Mouse (Mus musculus): Measurements from ENCODE around the gene Wrnip1. TPM values are rescaled to one million over a fixed set of nuclear protein-coding genes. Genes with fewer than 3 reads are reported as not detected.

The Wrnip1 gene
- polyA plus RNA-seq, 1 experiment from 2014 or later = 26.2 TPM

- Histone ChIP-seq H3K4me2 (no peak overlapping the region), H3K9me3 (no peaks in the 10 kb centered on the region), H3K27ac (no peak overlapping the region), H3K36me3 (no peaks in the 10 kb centered on the region), H3K27me3 (no peaks in the 10 kb centered on the region), H3K9ac (no peak overlapping the region), H3K4me3 (no peak overlapping the region), H3K4me1 (no peaks in the 10 kb centered on the region)
- WGBS = 70% methylated on average over 6 of the region's 6 CpGs
- no peak for ATAC-seq (ENCODE audit: insufficient number of reproducible peaks, low FRiP score, low TSS enrichment, low read depth)
Measured at GRCm38 (mm10) chr13:32833237-32833636, 31.4 kb downstream of the Wrnip1 start.

- H3K27ac ChIP-seq = no peak overlapping the region
- no peak overlapping the region for H3K4me3 ChIP-seq
- H3K36me3 ChIP-seq = no peaks in the 10 kb centered on the region
- no peaks in the 10 kb centered on the region for H3K9me3 ChIP-seq
- no peak for ATAC-seq (ENCODE audit: insufficient number of reproducible peaks, low FRiP score, low TSS enrichment, low read depth)
- no peaks in the 10 kb centered on the region for H3K4me1 ChIP-seq
- no peaks in the 10 kb centered on the region for H3K27me3 ChIP-seq
- WGBS = 88% methylated on average over 5 of the region's 5 CpGs
- H3K9ac ChIP-seq = no peak overlapping the region
- H3K4me2 ChIP-seq = no peak overlapping the region
Measured at GRCm38 (mm10) chr13:32834513-32834912, 32.7 kb downstream of the Wrnip1 start.

DNA sequence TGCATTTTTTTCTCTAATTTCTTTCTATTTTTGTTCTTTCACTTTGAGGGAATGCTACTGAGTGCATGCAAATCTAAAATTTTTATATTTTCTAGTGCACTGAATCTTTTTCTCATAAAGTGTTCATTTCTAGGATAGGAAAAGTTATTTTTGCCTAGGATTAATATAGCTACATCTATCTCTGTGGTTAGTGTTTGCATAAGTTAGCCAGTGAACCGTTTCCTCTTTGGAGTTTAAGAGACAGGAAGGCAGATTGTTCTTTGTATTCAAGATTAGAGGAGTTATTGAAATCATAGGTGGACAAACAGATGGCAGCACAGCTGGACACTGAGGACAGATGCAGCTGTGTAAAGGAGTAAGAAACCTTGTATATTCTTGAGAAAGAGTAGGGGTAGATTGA is 37.5 kb downstream of the Wrnip1 start:
- no peak for ATAC-seq (ENCODE audit: insufficient number of reproducible peaks, low FRiP score, low TSS enrichment, low read depth)
- no peaks in the 10 kb centered on the region for H3K27me3 ChIP-seq
- H3K4me2 ChIP-seq = no peak overlapping the region
- no peaks in the 10 kb centered on the region for H3K9me3 ChIP-seq
- H3K4me3 ChIP-seq = no peak overlapping the region
- WGBS = 48% methylated on average over 1 of the region's 1 CpGs
- H3K4me1 ChIP-seq = no peaks in the 10 kb centered on the region
- H3K9ac ChIP-seq = no peak overlapping the region
- H3K27ac ChIP-seq = no peak overlapping the region
- H3K36me3 ChIP-seq = no peaks in the 10 kb centered on the region

- Histone ChIP-seq H3K36me3 (no peaks in the 10 kb centered on the region), H3K27me3 (no peaks in the 10 kb centered on the region), H3K4me1 (no peaks in the 10 kb centered on the region), H3K4me2 (no peak overlapping the region), H3K9me3 (no peaks in the 10 kb centered on the region), H3K27ac (no peak overlapping the region), H3K9ac (no peak overlapping the region), H3K4me3 (no peak overlapping the region)
- ATAC-seq (ENCODE audit: insufficient number of reproducible peaks, low FRiP score, low TSS enrichment, low read depth) = no peak
- WGBS = 90% methylated on average over 3 of the region's 3 CpGs
Measured at GRCm38 (mm10) chr13:32841349-32841748, 39.5 kb downstream of the Wrnip1 start.

DNA sequence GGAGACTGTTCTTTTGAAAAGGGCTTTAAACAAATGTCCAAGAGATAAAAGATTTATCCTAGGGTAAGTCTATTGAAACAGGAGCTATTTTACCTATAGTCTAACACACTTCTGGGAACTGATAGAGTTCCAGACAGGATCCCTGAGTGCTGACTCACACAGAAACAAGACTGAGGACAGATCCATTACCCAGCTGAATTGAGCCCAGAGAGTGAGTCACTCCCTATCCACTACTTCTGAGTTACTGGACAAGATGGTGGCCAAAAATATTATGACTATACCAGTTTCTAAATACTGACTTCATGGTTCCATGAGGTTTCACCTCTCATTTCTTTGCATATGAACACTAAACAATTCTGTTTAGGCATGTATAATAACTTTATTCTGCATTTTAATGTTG is 44.4 kb downstream of the Wrnip1 start:
- no peak overlapping the region for H3K9ac ChIP-seq
- no peak overlapping the region for H3K4me3 ChIP-seq
- no peak overlapping the region for H3K27ac ChIP-seq
- no peaks in the 10 kb centered on the region for H3K27me3 ChIP-seq
- no peak overlapping the region for H3K4me2 ChIP-seq
- no peaks in the 10 kb centered on the region for H3K9me3 ChIP-seq
- ATAC-seq (ENCODE audit: insufficient number of reproducible peaks, low FRiP score, low TSS enrichment, low read depth) = no peak
- H3K4me1 ChIP-seq = peaks cover 13% of the 10 kb centered on the region
- H3K36me3 ChIP-seq = no peaks in the 10 kb centered on the region

DNA sequence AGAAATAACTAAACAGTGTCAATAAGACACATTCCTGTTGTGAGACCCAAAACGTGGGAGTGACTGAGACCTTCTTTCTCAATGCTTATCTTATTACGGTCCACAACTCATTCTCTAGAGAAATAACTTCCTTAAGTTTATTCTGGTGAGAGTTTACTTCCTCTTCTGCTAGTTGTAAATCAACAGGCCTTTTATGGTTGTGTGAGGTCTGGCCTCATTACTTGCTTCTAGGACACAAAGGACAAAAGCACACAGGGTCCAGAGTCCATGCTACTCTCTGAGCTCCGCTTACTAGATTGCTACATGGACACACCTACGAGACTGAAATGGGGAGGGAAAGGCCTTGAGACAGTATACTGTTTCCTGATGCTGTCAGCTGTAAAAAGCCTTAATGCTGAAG is 47.3 kb downstream of the Wrnip1 start:
- Histone ChIP-seq H3K9me3 (no peaks in the 10 kb centered on the region), H3K36me3 (no peaks in the 10 kb centered on the region), H3K27ac (no peak overlapping the region), H3K4me3 (no peak overlapping the region), H3K4me2 (no peak overlapping the region), H3K27me3 (no peaks in the 10 kb centered on the region), H3K4me1 (peaks cover 18% of the 10 kb centered on the region), H3K9ac (no peak overlapping the region)
- ATAC-seq (ENCODE audit: insufficient number of reproducible peaks, low FRiP score, low TSS enrichment, low read depth) = no peak
- 45% methylated on average over 4 of the region's 4 CpGs for WGBS

GRCm38 (mm10) chr13:32849531-32850123 is 47.8 kb downstream of the Wrnip1 start:
- H3K9ac ChIP-seq = no peak overlapping the region
- H3K4me3 ChIP-seq = no peak overlapping the region
- no peaks in the 10 kb centered on the region for H3K36me3 ChIP-seq
- no peak overlapping the region for H3K27ac ChIP-seq
- H3K4me1 ChIP-seq = peaks cover 18% of the 10 kb centered on the region
- no peaks in the 10 kb centered on the region for H3K9me3 ChIP-seq
- ATAC-seq (ENCODE audit: insufficient number of reproducible peaks, low FRiP score, low TSS enrichment, low read depth) = no peak
- no peaks in the 10 kb centered on the region for H3K27me3 ChIP-seq
- H3K4me2 ChIP-seq = no peak overlapping the region

GRCm38 (mm10) chr13:32850156-32850555 is 48.3 kb downstream of the Wrnip1 start:
- 56% methylated on average over 1 of the region's 1 CpGs for WGBS
- no peak overlapping the region for H3K27ac ChIP-seq
- no peaks in the 10 kb centered on the region for H3K27me3 ChIP-seq
- H3K9me3 ChIP-seq = no peaks in the 10 kb centered on the region
- H3K4me1 ChIP-seq = peaks cover 18% of the 10 kb centered on the region
- ATAC-seq (ENCODE audit: insufficient number of reproducible peaks, low FRiP score, low TSS enrichment, low read depth) = no peak
- H3K4me2 ChIP-seq = no peak overlapping the region
- no peaks in the 10 kb centered on the region for H3K36me3 ChIP-seq
- H3K4me3 ChIP-seq = no peak overlapping the region
- H3K9ac ChIP-seq = no peak overlapping the region

DNA sequence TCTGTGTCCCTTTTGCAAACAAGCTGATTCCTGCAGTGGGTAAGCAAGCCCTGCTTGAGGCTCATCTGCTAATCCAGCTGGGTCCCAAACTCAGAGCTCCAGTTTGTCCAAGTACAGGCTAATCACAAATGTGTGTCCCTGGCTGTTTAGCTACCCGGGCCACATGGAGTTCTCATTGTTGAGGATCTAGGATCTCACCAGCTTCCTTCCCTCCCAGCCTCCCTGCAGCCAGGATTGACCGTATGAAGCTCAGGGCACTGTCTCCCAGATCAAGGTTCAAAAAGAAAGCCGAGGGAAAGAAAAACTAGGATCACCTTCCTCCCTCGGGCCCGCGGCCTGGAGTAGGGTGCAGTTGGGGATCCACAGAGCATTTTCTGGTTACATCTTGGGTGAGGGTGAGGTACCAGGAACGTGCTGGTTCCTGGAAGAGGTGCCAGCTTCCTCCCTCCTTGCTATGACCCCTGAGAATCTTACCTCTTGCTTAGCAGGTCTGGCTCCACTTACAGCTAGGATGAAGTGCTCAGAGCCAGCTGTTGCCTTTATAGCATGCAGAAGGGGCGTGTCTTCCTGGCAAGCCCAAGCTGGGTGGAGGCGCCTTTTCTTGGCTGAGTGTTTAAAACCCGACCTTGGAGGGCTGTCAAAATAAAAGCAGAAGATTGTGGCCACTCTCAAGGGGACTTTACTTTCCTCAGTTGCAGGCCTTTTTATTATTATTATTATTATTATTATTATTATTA is 49.0 kb downstream of the Wrnip1 start, which contains the start of gene Serpinb1a:
TSS of gene Serpinb1a (minus strand) at position 518 of the 737 bp plus-strand sequence.
- no peaks in the 10 kb centered on the region for H3K27me3 ChIP-seq
- H3K9me3 ChIP-seq = no peaks in the 10 kb centered on the region
- no peak within 1 kb of the TSS for H3K9ac ChIP-seq
- H3K4me3 ChIP-seq = no peak within 1 kb of the TSS
- 37% methylated on average over 10 of the region's 10 CpGs for WGBS
- no peak within 1 kb of the TSS for H3K27ac ChIP-seq
- peaks cover 18% of the 10 kb centered on the region for H3K4me1 ChIP-seq
- H3K36me3 ChIP-seq = no peaks in the 10 kb centered on the region
- peak; percentile 77; the same call in 1 of the 2 replicates for ATAC-seq (ENCODE audit: insufficient number of reproducible peaks, low FRiP score, low TSS enrichment, low read depth)
- H3K4me2 ChIP-seq = 0 out of 2 replicates have a peak within 1 kb of the TSS, but pooled peaks have one; percentile 20

- no peak overlapping the region for H3K4me2 ChIP-seq
- no peaks in the 10 kb centered on the region for H3K36me3 ChIP-seq
- no peaks in the 10 kb centered on the region for H3K9me3 ChIP-seq
- 11% methylated on average over 7 of the region's 7 CpGs for WGBS
- ATAC-seq (ENCODE audit: insufficient number of reproducible peaks, low FRiP score, low TSS enrichment, low read depth) = no peak
- no peak overlapping the region for H3K4me3 ChIP-seq
- H3K9ac ChIP-seq = no peak overlapping the region
- H3K4me1 ChIP-seq = peaks cover 18% of the 10 kb centered on the region
- H3K27me3 ChIP-seq = no peaks in the 10 kb centered on the region
- no peak overlapping the region for H3K27ac ChIP-seq
Measured at GRCm38 (mm10) chr13:32851967-32852366, 50.1 kb downstream of the Wrnip1 start.

GRCm38 (mm10) chr13:32852539-32852938 is 50.7 kb downstream of the Wrnip1 start:
- H3K4me1 ChIP-seq = peaks cover 18% of the 10 kb centered on the region
- WGBS = 87% methylated on average over 4 of the region's 4 CpGs
- H3K4me3 ChIP-seq = no peak overlapping the region
- no peak overlapping the region for H3K4me2 ChIP-seq
- H3K9me3 ChIP-seq = no peaks in the 10 kb centered on the region
- no peaks in the 10 kb centered on the region for H3K27me3 ChIP-seq
- H3K27ac ChIP-seq = no peak overlapping the region
- no peak overlapping the region for H3K9ac ChIP-seq
- no peak for ATAC-seq (ENCODE audit: insufficient number of reproducible peaks, low FRiP score, low TSS enrichment, low read depth)
- H3K36me3 ChIP-seq = no peaks in the 10 kb centered on the region

- Histone ChIP-seq H3K36me3 (no peaks in the 10 kb centered on the region), H3K4me3 (no peak overlapping the region), H3K27ac (no peak overlapping the region), H3K9ac (no peak overlapping the region), H3K4me1 (peaks cover 18% of the 10 kb centered on the region), H3K9me3 (no peaks in the 10 kb centered on the region), H3K4me2 (no peak overlapping the region), H3K27me3 (no peaks in the 10 kb centered on the region)
- WGBS = 79% methylated on average over 2 of the region's 2 CpGs
- ATAC-seq (ENCODE audit: insufficient number of reproducible peaks, low FRiP score, low TSS enrichment, low read depth) = no peak
Measured at GRCm38 (mm10) chr13:32853073-32853472, 51.2 kb downstream of the Wrnip1 start.
